Mouse (Mus musculus) cerebellum, adult 11 months (tissue): ENCODE measurements around the gene Gm5148.

Experiments used
- DNase-seq: peaks from one replicate; pipeline ENCODE4 v3.0.0; 2022

Gene Gm5148

DNA sequence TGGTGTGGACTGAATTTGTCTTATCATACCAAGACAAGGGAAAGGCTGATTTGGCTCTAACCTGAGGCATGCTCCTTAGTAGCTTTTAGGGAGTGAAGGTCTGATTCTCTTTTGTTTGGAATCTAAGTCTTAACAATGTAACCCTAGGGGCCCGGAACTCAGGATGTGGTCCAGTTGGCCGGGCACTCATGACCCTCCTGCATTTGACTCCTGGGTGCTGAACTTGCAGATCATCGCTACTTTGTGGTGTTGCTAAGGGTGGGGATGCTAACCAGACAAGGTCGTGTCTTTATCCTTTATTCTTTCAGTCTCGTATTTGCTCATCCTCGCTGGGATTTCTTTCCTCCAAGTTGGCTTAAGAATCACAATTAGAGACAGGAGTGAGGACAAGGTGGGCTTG is 37.5 kb downstream of the Gm5148 start:
- no peak for DNase-seq

GRCm38 (mm10) chr3:37686219-37686618 is 38.1 kb downstream of the Gm5148 start:
- no peak for DNase-seq

DNA sequence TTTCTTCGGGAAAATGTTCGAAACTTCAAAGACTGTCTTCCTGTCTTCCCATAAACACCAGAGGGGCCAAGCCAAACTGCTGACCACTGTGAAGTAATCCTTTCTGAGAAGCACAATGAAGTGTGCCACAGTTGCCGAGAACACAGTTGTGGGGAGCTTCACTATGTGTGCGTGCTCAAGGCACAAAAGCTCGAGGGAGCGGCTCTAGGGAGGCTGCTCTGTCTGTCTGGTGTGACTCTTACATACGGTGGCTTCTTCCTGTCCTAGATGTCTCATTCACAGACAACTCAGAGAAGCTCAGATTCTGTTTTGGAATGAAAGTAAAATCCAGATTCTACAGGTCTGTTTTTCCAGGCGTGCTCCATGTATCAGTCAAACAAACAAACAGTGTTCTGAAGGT is 48.0 kb downstream of the Gm5148 start:
- no peak for DNase-seq

- DNase-seq: no peak
Observed at GRCm38 (mm10) chr3:37675056-37675525, 49.2 kb downstream of the Gm5148 start.

GRCm38 (mm10) chr3:37673513-37674261 is 50.6 kb downstream of the Gm5148 start:
- DNase-seq: no peak

GRCm38 (mm10) chr3:37672266-37673040 is 51.8 kb downstream of the Gm5148 start:
- DNase-seq: no peak

DNA sequence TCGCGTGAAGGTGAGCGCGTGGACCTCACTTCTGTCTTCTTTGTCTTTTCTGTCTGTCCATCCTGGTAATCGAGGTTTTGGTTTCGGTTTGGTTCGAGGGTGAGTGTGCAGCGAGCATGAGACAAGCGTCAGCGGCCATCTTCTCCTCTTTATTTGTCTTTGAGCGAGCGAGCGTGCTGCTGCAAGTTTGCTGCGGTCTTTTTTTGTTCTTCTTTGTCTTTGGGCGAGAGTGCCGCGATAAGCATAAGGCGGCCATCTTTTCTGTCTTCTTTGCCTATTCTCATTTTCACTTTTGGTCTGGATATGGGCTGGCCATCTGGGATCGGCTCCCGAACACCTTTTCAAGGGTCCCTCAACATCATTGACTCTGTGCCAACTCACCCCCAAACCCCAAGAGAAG is 55.2 kb downstream of the Gm5148 start:
- no peak for DNase-seq

DNA sequence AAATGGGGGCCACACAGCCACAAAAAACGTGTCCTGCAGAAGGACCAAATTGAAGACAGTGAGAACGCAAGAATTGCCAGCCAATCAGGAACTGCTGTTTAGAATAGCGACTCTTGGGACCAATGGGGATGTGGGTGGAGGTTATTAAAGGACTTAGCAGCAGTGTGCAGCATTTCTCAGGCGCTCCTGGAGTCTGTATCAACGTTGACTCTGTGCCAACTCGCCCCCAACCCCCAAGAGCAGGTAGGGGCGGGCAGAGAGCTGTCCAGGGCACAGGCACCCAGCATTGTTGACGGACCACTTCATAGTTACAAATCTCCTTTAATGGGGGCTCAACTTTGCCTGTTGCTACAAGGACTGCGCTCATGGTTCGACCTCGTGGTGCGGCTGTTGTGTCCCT is 55.6 kb downstream of the Gm5148 start:
- no peak for DNase-seq

- DNase-seq: no peak
Observed at GRCm38 (mm10) chr3:37667736-37668135, 56.6 kb downstream of the Gm5148 start.

- no peak for DNase-seq
Observed at GRCm38 (mm10) chr3:37667119-37667467, 57.2 kb downstream of the Gm5148 start.

DNA sequence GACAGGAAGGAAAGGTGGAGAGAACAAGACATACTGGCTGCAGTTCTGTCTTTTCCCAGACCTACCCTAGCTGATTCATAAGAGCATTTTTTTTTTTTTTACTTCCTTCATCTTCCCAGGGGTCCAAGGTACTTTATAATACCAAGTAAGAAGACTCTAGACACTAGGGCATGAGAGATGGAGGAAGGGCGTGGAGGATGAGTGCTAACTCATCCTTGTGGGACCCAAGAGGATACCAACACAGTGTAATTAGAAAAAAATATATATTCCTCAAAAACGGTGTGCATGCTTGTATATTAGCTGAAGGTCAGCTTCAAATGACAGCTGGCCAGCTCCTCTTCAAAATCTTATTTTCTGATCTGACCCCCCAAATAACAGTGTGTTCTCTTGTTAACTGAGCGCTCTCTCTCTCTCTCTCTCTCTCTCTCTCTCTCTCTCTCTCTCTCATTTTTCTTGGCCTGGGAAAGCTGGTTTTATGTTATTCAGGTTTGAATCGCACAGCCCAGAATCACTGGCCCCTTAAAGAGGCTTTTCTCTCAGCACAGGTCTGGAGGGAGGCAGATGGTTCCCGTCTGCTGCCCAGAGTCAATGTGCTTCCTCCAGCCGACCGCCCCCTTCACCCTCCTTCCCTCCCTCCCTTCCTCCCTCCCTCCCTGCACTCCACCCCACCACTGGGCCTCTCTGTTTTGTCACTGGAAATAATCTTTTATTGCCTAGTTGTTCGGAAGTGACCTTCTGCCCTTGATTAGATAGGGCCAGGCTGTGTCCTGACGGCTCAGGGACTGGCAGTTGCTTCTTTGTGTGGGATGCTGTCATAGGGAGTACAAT is 57.8 kb downstream of the Gm5148 start:
- DNase-seq: no peak
